Mouse (Mus musculus) bone marrow macrophage, adult 2 months (primary cell): Measurements from ENCODE around the gene Agap3.

ENCODE experiments used
- CTCF ChIP-seq: IDR thresholded peaks from 2 replicates; pipeline ENCODE4 v1.5.1; 2012; ENCODE audit warnings: low read depth, mild to moderate bottlenecking, low read length, moderate library complexity
- POLR2A ChIP-seq: IDR thresholded peaks from 2 replicates; pipeline ENCODE4 v1.6.1; 2012; ENCODE audit warnings: mild to moderate bottlenecking, low read depth, low read length, borderline replicate concordance

DNA sequence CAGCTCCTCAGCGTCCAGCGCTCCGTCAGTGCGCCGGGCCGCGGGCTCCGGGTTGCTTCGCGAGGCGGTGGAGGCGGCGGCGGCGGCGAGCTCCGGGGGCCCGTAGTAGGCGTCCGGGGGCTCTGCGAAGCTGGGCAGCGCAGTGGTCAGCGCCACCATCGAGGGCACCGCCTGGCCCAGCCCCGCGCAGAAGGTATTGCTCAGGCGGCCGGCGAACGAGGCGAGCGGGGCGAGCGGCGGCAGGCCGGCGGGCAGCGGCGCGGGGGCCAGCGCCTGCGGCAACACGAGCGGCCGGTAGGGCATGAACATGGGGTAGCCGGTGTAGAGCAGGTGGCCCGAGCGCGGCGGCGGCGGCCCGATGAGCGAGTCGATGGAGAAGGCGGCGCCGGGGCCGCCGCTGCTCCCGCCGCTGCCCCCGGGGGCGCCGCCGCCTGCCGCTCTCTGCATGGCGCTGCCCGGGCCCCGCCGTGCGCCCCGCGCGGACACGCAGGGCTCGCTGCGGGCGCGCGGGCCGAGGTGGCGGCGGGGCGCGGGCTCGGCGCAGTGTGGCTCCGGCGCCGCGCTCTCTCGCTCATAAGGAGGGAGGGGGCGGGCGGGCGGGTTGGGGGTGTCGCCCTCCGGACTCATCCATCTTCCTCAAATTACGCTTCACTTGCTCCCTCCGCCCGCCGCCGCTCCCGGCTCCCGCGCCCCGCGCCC is 74.4 kb downstream of the Agap3 start:
- TF ChIP-seq CTCF = no peak
- no peak for TF ChIP-seq POLR2A
